Mouse (Mus musculus): ENCODE measurements at regions not wholly inside any gene's neighbourhood (a gene's known extent, or its start where the extent isn't known, plus 50 kb on each side); places are given as distances from the start of the nearest gene placed in this dataset.
A peak's percentile ranks its signal among the peaks of the same experiment; 100 is the strongest.

DNA sequence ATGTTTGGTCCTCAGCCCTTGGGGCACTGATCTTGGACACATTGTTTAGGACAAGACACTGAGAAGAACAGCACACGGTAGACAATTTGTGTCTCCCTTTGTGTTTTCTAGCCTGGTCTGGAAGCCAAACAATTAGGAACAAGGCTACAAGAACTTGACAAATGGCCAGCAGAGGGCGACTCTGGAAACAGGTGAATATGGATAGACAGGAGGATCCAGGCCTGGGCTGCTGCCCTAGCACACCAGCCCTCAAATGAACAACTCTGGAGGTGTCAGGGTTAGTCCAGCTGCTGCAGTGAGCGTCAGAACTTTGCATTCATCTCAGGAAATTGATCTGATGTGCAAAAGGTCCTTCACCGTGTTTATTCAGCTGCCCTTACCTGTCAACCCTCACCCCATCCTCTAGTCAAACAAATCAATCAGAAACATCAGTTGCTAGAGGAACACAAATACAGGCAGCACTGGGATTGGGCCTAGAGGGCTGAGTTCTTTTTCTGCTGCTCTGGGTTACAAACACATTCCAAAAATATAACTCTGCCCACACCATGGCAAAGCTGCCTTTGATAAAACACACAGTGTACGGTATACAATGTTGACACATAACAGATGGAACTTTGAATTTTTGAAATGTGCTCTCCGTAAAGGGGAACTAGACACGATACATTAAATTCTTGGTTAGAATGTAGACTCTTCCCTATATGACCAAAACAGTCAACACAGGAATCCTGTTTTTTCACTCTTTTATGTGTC lies 159.7 kb downstream of the Fam84b start:
- H3K9me3 ChIP-seq, result no peaks in the 10 kb centered on the region
- no peaks in the 10 kb centered on the region for H3K4me1 ChIP-seq
- no peak overlapping the region for H3K4me2 ChIP-seq
- no peaks in the 10 kb centered on the region for H3K27me3 ChIP-seq (replicated peaks)
- no peak overlapping the region for H3K27ac ChIP-seq
- 64% methylated on average over 7 of the region's 7 CpGs for WGBS
- no peaks in the 10 kb centered on the region for H3K36me3 ChIP-seq (replicated peaks)
- no peak overlapping the region for H3K4me3 ChIP-seq
- H3K9ac ChIP-seq, result no peak overlapping the region
- ATAC-seq (replicated peaks), result no peak

DNA sequence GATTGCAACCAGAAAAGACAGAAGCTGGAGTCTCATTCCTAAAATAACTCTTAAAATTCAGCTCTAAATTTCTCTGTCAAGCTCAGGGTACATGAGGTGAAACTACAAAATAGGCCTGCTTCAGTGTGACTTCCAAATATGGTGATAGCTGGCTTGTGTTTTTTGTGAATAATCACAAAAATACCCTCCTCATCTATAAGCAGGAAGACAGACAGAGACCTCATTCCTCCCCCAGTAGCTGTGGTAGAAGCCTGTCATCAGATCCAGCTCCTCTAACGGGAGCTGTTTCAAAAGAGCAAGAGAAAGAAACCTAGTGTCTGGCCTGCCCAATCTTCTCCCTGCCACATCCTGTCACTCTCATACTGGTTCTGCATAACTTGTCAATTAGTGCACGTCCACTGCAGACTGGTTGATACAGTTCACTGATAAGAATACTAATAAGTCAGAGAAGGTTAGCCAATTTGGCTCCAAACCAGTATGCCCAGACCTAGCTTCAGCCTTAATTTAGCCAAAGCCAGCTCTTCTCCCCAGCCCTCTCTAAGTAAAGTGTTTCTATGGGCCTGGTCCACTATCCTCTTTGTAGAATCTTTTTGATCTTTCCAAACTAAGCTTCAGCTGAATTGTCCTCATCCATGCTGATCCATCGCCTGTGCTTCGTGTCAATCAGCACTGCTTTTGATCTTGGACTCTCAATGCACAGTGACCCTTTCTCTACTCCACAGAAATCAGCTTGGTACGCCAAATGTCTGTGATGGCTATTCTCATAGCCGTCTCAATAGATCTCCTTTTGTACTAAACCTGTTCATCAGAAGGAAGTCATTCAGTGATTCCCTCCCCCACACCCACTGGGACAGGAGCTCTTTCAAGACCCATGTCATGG lies 160.6 kb downstream of the Fam84b start:
- Histone ChIP-seq H3K27ac (no peak overlapping the region), H3K36me3 (replicated peaks) (no peaks in the 10 kb centered on the region), H3K9me3 (no peaks in the 10 kb centered on the region), H3K4me2 (no peak overlapping the region), H3K27me3 (replicated peaks) (no peaks in the 10 kb centered on the region), H3K9ac (no peak overlapping the region), H3K4me3 (no peak overlapping the region), H3K4me1 (no peaks in the 10 kb centered on the region)
- peak; percentile 74 for ATAC-seq (replicated peaks)
- WGBS, result 10% methylated on average over 6 of the region's 6 CpGs

DNA sequence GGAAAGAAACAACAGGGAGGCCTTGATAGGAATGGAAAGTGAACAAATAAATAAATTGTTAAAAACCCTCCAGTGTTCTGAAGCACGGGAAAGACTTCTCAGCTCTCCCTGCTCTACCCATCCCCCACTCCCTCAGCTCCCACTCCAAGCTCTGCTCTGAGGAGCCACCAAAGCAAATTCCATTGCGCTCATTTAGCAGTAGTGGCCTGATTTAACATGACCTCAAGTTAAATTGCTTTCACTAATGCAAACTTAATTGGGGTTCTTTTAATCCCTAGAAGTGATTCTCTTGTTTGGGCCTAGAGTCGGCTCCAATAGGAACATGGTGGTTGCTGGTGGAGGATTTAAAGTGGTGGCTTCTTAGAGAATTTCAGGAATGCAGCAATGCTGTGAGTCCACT lies 161.4 kb downstream of the Fam84b start:
- Histone ChIP-seq H3K36me3 (replicated peaks) (no peaks in the 10 kb centered on the region), H3K4me3 (no peak overlapping the region), H3K4me1 (no peaks in the 10 kb centered on the region), H3K27me3 (replicated peaks) (no peaks in the 10 kb centered on the region), H3K9ac (no peak overlapping the region), H3K4me2 (no peak overlapping the region), H3K9me3 (no peaks in the 10 kb centered on the region), H3K27ac (no peak overlapping the region)
- WGBS, result 18% methylated on average over 3 of the region's 3 CpGs
- no peak for ATAC-seq (replicated peaks)

GRCm38 (mm10) chr15:60677397-60677796 lies 176.2 kb downstream of the Fam84b start:
- Histone ChIP-seq H3K4me3 (no peak overlapping the region), H3K36me3 (replicated peaks) (no peaks in the 10 kb centered on the region), H3K9ac (no peak overlapping the region), H3K9me3 (no peaks in the 10 kb centered on the region), H3K4me1 (no peaks in the 10 kb centered on the region), H3K27ac (no peak overlapping the region), H3K27me3 (replicated peaks) (no peaks in the 10 kb centered on the region), H3K4me2 (no peak overlapping the region)
- WGBS, result 90% methylated on average over 3 of the region's 3 CpGs
- ATAC-seq (replicated peaks), result no peak

GRCm38 (mm10) chr15:60657572-60657971 lies 196.0 kb downstream of the Fam84b start:
- no peak overlapping the region for H3K27ac ChIP-seq
- no peak overlapping the region for H3K4me3 ChIP-seq
- H3K9me3 ChIP-seq, result no peaks in the 10 kb centered on the region
- no peaks in the 10 kb centered on the region for H3K27me3 ChIP-seq (replicated peaks)
- no peak for ATAC-seq (replicated peaks)
- H3K4me1 ChIP-seq, result no peaks in the 10 kb centered on the region
- no peak overlapping the region for H3K9ac ChIP-seq
- H3K4me2 ChIP-seq, result no peak overlapping the region
- WGBS, result 59% methylated on average over 7 of the region's 7 CpGs
- H3K36me3 ChIP-seq (replicated peaks), result no peaks in the 10 kb centered on the region

GRCm38 (mm10) chr15:60655113-60655512 lies 198.5 kb downstream of the Fam84b start:
- WGBS, result 77% methylated on average over 3 of the region's 3 CpGs

GRCm38 (mm10) chr15:60649252-60649651 lies 204.3 kb downstream of the Fam84b start:
- Histone ChIP-seq H3K4me3 (no peak overlapping the region), H3K9me3 (no peaks in the 10 kb centered on the region), H3K27ac (no peak overlapping the region), H3K9ac (no peak overlapping the region), H3K36me3 (replicated peaks) (no peaks in the 10 kb centered on the region), H3K4me1 (no peaks in the 10 kb centered on the region), H3K4me2 (no peak overlapping the region), H3K27me3 (replicated peaks) (no peaks in the 10 kb centered on the region)
- 90% methylated on average over 2 of the region's 2 CpGs for WGBS
- no peak for ATAC-seq (replicated peaks)

More at GRCm38 (mm10) chr15:60655113-60655512, 198.5 kb downstream of the Fam84b start:
- ATAC-seq (replicated peaks), result no peak
- Histone ChIP-seq H3K4me1 (no peaks in the 10 kb centered on the region), H3K9me3 (no peaks in the 10 kb centered on the region), H3K36me3 (replicated peaks) (no peaks in the 10 kb centered on the region), H3K27ac (no peak overlapping the region), H3K4me2 (no peak overlapping the region), H3K4me3 (no peak overlapping the region), H3K9ac (no peak overlapping the region), H3K27me3 (replicated peaks) (no peaks in the 10 kb centered on the region)

DNA sequence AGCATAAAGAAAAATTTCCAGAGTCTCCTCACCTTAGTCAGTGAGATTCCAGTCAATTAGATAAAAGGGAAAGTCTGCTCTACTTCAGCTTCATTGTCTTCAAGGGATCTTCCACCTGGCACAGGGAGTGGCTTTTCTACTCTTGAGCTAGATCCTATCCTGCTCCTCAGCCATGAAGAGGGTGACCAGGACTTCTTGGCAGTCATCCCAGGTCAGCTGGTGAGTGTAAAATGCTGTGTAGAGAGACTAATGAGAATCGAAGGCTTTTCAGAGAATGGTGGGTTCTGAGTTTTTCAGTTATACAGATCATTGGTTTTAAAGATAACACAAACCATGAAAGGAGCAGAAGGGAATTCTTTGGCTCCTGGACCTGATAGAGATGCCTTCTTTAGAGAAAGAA lies 211.8 kb downstream of the Fam84b start:
- Histone ChIP-seq H3K4me1 (no peaks in the 10 kb centered on the region), H3K9ac (no peak overlapping the region), H3K36me3 (replicated peaks) (no peaks in the 10 kb centered on the region), H3K9me3 (no peaks in the 10 kb centered on the region), H3K4me2 (no peak overlapping the region), H3K27me3 (replicated peaks) (no peaks in the 10 kb centered on the region), H3K4me3 (no peak overlapping the region), H3K27ac (no peak overlapping the region)
- WGBS, result 91% methylated on average over 1 of the region's 1 CpGs
- ATAC-seq (replicated peaks), result no peak

DNA sequence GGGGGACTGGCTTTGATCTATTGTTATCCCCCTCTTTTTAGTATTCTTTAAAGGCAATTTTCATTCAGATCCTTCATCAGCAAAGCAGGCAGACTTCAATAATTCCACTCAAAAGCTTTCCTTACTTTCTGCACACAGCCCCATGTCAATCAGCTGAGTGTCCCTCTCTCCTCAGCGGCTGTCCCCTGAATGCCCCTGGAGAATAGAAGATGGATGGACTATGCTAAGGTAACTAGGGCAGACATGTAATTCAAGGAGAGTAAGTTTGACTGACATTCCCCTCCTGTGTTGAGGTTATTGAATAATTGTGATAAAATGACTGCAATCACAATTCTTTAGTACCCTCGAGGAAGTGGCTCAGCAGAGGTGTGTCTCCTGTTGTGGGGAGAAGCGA lies 220.1 kb downstream of the Fam84b start:
- peak; percentile 83 for ATAC-seq (replicated peaks)
- Histone ChIP-seq H3K27me3 (replicated peaks) (no peaks in the 10 kb centered on the region), H3K4me2 (no peak overlapping the region), H3K27ac (peak overlapping the region; percentile 51; the same call in 1 of the 2 replicates), H3K36me3 (replicated peaks) (no peaks in the 10 kb centered on the region), H3K4me3 (no peak overlapping the region), H3K4me1 (peaks cover 11% of the 10 kb centered on the region), H3K9me3 (no peaks in the 10 kb centered on the region), H3K9ac (no peak overlapping the region)
- WGBS, result 27% methylated on average over 3 of the region's 3 CpGs

DNA sequence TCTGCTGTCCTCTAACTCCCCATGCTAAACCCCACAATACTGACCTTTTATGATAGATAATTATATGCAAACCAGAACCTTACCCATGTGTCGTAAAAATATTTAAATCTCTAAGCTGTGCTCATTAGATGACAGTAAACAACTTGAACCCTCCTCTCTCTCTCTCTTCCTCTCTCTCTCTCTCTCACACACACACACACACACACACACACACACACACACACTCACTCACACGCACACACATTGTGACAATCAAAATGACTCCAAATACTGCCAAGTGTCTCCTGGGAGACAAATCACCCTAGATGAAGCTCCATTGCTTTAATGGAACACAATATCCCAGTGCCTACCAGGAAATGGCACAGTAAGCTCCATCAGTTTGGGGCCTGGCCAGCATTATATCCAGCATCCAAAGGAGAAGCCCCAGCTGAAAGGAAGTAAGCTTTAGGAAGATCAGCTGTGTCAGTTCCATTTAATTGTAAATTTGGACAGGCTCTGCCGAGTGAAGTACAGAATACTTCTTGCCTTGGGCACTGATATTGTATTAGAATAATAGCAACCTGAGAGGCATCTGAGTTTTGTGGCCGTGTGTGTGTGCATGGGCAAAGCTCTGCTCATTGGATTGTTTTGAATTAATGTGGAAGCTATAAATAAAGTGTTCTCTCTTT lies 220.7 kb downstream of the Fam84b start:
- peak; percentile 88 for ATAC-seq (replicated peaks)
- Histone ChIP-seq H3K9ac (no peak overlapping the region), H3K4me3 (no peak overlapping the region), H3K9me3 (no peaks in the 10 kb centered on the region), H3K27ac (peak overlapping the region; percentile 51), H3K4me1 (peaks cover 11% of the 10 kb centered on the region), H3K4me2 (no peak overlapping the region), H3K36me3 (replicated peaks) (no peaks in the 10 kb centered on the region), H3K27me3 (replicated peaks) (no peaks in the 10 kb centered on the region)
- WGBS, result 16% methylated on average over 4 of the region's 4 CpGs

GRCm38 (mm10) chr15:60630756-60631402 lies 222.7 kb downstream of the Fam84b start:
- Histone ChIP-seq H3K27ac (no peak overlapping the region), H3K4me3 (no peak overlapping the region), H3K4me2 (no peak overlapping the region), H3K27me3 (replicated peaks) (no peaks in the 10 kb centered on the region), H3K36me3 (replicated peaks) (no peaks in the 10 kb centered on the region), H3K9me3 (no peaks in the 10 kb centered on the region), H3K9ac (no peak overlapping the region), H3K4me1 (peaks cover 11% of the 10 kb centered on the region)
- ATAC-seq (replicated peaks), result no peak
- WGBS, result 80% methylated on average over 7 of the region's 7 CpGs

GRCm38 (mm10) chr15:60618801-60619200 lies 234.8 kb downstream of the Fam84b start:
- no peak overlapping the region for H3K9ac ChIP-seq

More at GRCm38 (mm10) chr15:60618801-60619200, 234.8 kb downstream of the Fam84b start:
- Histone ChIP-seq H3K4me2 (no peak overlapping the region), H3K4me3 (no peak overlapping the region), H3K27ac (no peak overlapping the region), H3K27me3 (replicated peaks) (no peaks in the 10 kb centered on the region), H3K36me3 (replicated peaks) (no peaks in the 10 kb centered on the region), H3K9me3 (no peaks in the 10 kb centered on the region), H3K4me1 (no peaks in the 10 kb centered on the region)
- ATAC-seq (replicated peaks), result no peak
- 90% methylated on average over 2 of the region's 2 CpGs for WGBS
